Comparison of ENCODE assay signal across 19 mouse cellular contexts in the genomic region with DNA sequence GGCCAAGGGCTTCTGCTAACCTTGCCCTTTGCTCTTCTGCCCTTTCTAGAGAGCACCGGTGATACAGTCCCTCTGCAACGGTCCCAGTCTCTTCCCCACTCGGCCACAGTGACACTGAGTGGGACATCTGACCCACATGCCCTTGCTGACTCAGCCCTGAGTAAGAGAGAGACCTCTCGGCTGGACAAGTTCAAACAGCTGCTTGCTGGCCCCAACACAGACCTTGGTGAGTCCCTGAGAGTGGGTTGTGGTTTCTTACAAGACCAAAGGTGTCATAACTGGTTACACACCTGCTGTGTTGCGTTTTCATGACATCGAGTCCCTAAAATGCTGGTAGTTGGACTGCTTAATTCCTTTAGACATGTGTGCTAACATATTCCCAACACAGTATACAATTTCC. TPM values are rescaled to one million over a fixed set of nuclear protein-coding genes. Genes with fewer than 3 reads are reported as not detected.
DNase-seq lines count a peak whose midpoint lies in the region; ATAC-seq and TF ChIP-seq lines count a peak whose summit lies in the region.
"Had no signal": no experiment of that assay in that cellular context is flagged by ENCODE, and none has a peak within 500 bp of the region (broad histone marks: within the 10 kb centered on the region; RNA-seq: fewer than 3 reads in every experiment).

No protein-coding gene starts in this region.

- no peaks in the 10 kb centered on the region for H3K36me3 ChIP-seq in midbrain, embryonic 11.5 days (ENCODE audit: control insufficient read depth, insufficient read depth, low read length)
- peaks cover 18% of the 10 kb centered on the region for H3K36me3 ChIP-seq in midbrain, embryonic 13.5 days
- peaks cover 13% of the 10 kb centered on the region for H3K36me3 ChIP-seq in myocyte (ENCODE audit: control insufficient read depth, insufficient read depth)
- H3K36me3 ChIP-seq in forebrain, embryonic 13.5 days (ENCODE audit: poor library complexity, severe bottlenecking) = peaks cover 14% of the 10 kb centered on the region
- H3K36me3 ChIP-seq: heart, embryonic 15.5 days had no signal

- no peak overlapping the region for H3ac ChIP-seq in myocyte (ENCODE audit: control insufficient read depth, insufficient read length)

- DNase-seq in adrenal gland, adult 2 months = peak; percentile 52
- DNase-seq in adrenal gland, adult 8-10 months = no peak
- peak; percentile 13 for DNase-seq in cerebellum, adult 9-10 months
- DNase-seq in cerebellum, adult 18-20 months = no peak
- peak; percentile 62 for DNase-seq in midbrain, embryonic 11.5 days (ENCODE audit: low spot score, missing footprints)

- H3K27ac ChIP-seq in midbrain, embryonic 11.5 days (ENCODE audit: low read depth, low read length) = no peak overlapping the region
- H3K27ac ChIP-seq in midbrain, embryonic 13.5 days = no peak overlapping the region
- H3K27ac ChIP-seq in forebrain, embryonic 13.5 days = no peak overlapping the region
- H3K27ac ChIP-seq: embryonic facial prominence, embryonic 10.5 days; embryonic facial prominence, embryonic 13.5 days; forebrain, embryonic 12.5 days; heart, embryonic 15.5 days; hindbrain, embryonic 10.5 days; hindbrain, embryonic 13.5 days; intestine, embryonic 15.5 days; kidney, embryonic 15.5 days had no signal

- no peak for TF ChIP-seq POLR2A in myocyte (IDR thresholded peaks at IDR 0.05; ENCODE audit: insufficient read length, low read depth)

- no peaks in the 10 kb centered on the region for H3K79me2 ChIP-seq in myocyte (ENCODE audit: control insufficient read depth, insufficient read depth)

- H3K9ac ChIP-seq in midbrain, embryonic 11.5 days (ENCODE audit: low read length) = no peak overlapping the region
- H3K9ac ChIP-seq in midbrain, embryonic 13.5 days (replicated peaks) = no peak overlapping the region
- H3K9ac ChIP-seq in forebrain, embryonic 13.5 days = no peak overlapping the region
- H3K9ac ChIP-seq: embryonic facial prominence, embryonic 13.5 days; forebrain, embryonic 12.5 days; heart, embryonic 15.5 days; hindbrain, embryonic 13.5 days; intestine, embryonic 15.5 days; kidney, embryonic 15.5 days had no signal

- 88% methylated on average over 6 of the region's 6 CpGs for WGBS in midbrain, embryonic 11.5 days
- WGBS in midbrain, embryonic 13.5 days = 91% methylated on average over 6 of the region's 6 CpGs
- 90% methylated on average over 6 of the region's 6 CpGs for WGBS in forebrain, embryonic 13.5 days

- no peaks in the 10 kb centered on the region for H3K9me3 ChIP-seq in midbrain, embryonic 11.5 days (ENCODE audit: control insufficient read depth, low read length)
- no peaks in the 10 kb centered on the region for H3K9me3 ChIP-seq in midbrain, embryonic 13.5 days
- no peaks in the 10 kb centered on the region for H3K9me3 ChIP-seq in forebrain, embryonic 13.5 days (replicated peaks)
- H3K9me3 ChIP-seq: embryonic facial prominence, embryonic 10.5 days; embryonic facial prominence, embryonic 13.5 days; forebrain, embryonic 12.5 days; G1E; heart, embryonic 15.5 days; hindbrain, embryonic 10.5 days; hindbrain, embryonic 13.5 days; intestine, embryonic 15.5 days; kidney, embryonic 15.5 days had no signal

- no peak overlapping the region for H3K4me2 ChIP-seq in midbrain, embryonic 11.5 days
- no peak overlapping the region for H3K4me2 ChIP-seq in midbrain, embryonic 13.5 days (replicated peaks)
- H3K4me2 ChIP-seq in myocyte (ENCODE audit: low read depth) = peak overlapping the region; percentile 35
- no peak overlapping the region for H3K4me2 ChIP-seq in forebrain, embryonic 13.5 days
- H3K4me2 ChIP-seq: embryonic facial prominence, embryonic 13.5 days; forebrain, embryonic 12.5 days; heart, embryonic 11.5 days; heart, embryonic 15.5 days; hindbrain, embryonic 13.5 days; intestine, embryonic 15.5 days; kidney, embryonic 15.5 days had no signal

- H3K4me3 ChIP-seq in midbrain, embryonic 11.5 days (ENCODE audit: low read depth, low read length) = no peak overlapping the region
- H3K4me3 ChIP-seq in midbrain, embryonic 13.5 days (replicated peaks) = no peak overlapping the region
- H3K4me3 ChIP-seq in myocyte = no peak overlapping the region
- H3K4me3 ChIP-seq in forebrain, embryonic 13.5 days = no peak overlapping the region
- H3K4me3 ChIP-seq: embryonic facial prominence, embryonic 10.5 days; embryonic facial prominence, embryonic 13.5 days; erythroblast, embryonic 14.5 days; forebrain, embryonic 12.5 days; heart, embryonic 15.5 days; hindbrain, embryonic 10.5 days; hindbrain, embryonic 13.5 days; intestine, embryonic 15.5 days; kidney, embryonic 15.5 days had no signal

- no peaks in the 10 kb centered on the region for H3K4me1 ChIP-seq in midbrain, embryonic 11.5 days (ENCODE audit: control insufficient read depth, insufficient read depth, low read length)
- H3K4me1 ChIP-seq in midbrain, embryonic 13.5 days (replicated peaks) = no peaks in the 10 kb centered on the region
- H3K4me1 ChIP-seq in forebrain, embryonic 13.5 days = peaks cover 6% of the 10 kb centered on the region; the same call in 1 of the 2 replicates
- H3K4me1 ChIP-seq: embryonic facial prominence, embryonic 10.5 days; embryonic facial prominence, embryonic 13.5 days; forebrain, embryonic 12.5 days; hindbrain, embryonic 13.5 days; intestine, embryonic 15.5 days; kidney, embryonic 15.5 days had no signal

- ATAC-seq in midbrain, embryonic 11.5 days (ENCODE audit: low FRiP score) = no peak
- no peak for ATAC-seq in midbrain, embryonic 13.5 days
- ATAC-seq in forebrain, embryonic 13.5 days = no peak
- ATAC-seq: intestine, embryonic 15.5 days had no signal

- H3K27me3 ChIP-seq in midbrain, embryonic 11.5 days (ENCODE audit: control insufficient read depth, insufficient read depth, low read length) = no peaks in the 10 kb centered on the region
- H3K27me3 ChIP-seq in midbrain, embryonic 13.5 days = no peaks in the 10 kb centered on the region
- no peaks in the 10 kb centered on the region for H3K27me3 ChIP-seq in myocyte (ENCODE audit: control insufficient read depth, insufficient read depth, insufficient read length)
- H3K27me3 ChIP-seq in forebrain, embryonic 13.5 days = no peaks in the 10 kb centered on the region
- H3K27me3 ChIP-seq: embryonic facial prominence, embryonic 13.5 days; forebrain, embryonic 12.5 days; heart, embryonic 15.5 days; hindbrain, embryonic 13.5 days; intestine, embryonic 15.5 days; kidney, embryonic 15.5 days had no signal

TF ChIP-seq in myocyte, 11 proteins besides CTCF, POLR2A, EP300 and RAD21:
- TF ChIP-seq CEBPB (IDR thresholded peaks at IDR 0.05; ENCODE audit: insufficient read depth, poor library complexity, severe bottlenecking) (no peak), E2F4 (IDR thresholded peaks at IDR 0.05; ENCODE audit: insufficient read depth) (no peak), MYOD1 (IDR thresholded peaks at IDR 0.05; ENCODE audit: control insufficient read depth in 1 of 3, insufficient read length in 2 of 3, low read depth in 2 of 3) (peak; percentile 40 to 90 (median 79)), MYOG (IDR thresholded peaks at IDR 0.05; ENCODE audit: control insufficient read depth in 1 of 3, insufficient read depth in 1 of 3, insufficient read length in 2 of 3, low read depth in 2 of 3) (peak in 1 of 3 experiments; percentile 78), TCF3 (IDR thresholded peaks at IDR 0.05; ENCODE audit: insufficient read length, low read depth) (no peak), REST (IDR thresholded peaks at IDR 0.05; ENCODE audit: insufficient read depth, insufficient read length) (no peak), POLR2AphosphoS2 (IDR thresholded peaks at IDR 0.05; ENCODE audit: insufficient read length, low read depth) (no peak), SRF (IDR thresholded peaks at IDR 0.05; ENCODE audit: control insufficient read depth, insufficient read length, low read depth) (no peak), MAX (IDR thresholded peaks at IDR 0.05; ENCODE audit: low read depth) (no peak), TCF12 (IDR thresholded peaks at IDR 0.05; ENCODE audit: insufficient read depth, poor library complexity, severe bottlenecking) (peak; percentile 41), USF1 (IDR thresholded peaks at IDR 0.05; ENCODE audit: low read depth) (no peak)

RNA-seq across cellular contexts. Expression of gene Tbc1d22a, which starts 24.8 kb away (rescaled TPM):
- total RNA-seq in adrenal gland, adult 2 months (2021) = 10 to 100 TPM; 34.5 to 37.7 TPM
- polyA plus RNA-seq in adrenal gland, adult 2 months (2012; rRNA removed) = 38.7 and 44.4 TPM in 2 replicates
- total RNA-seq in adrenal gland, adult 8-10 months (2022) = 10 to 100 TPM; 36.6 to 49.1 (median 43.4) TPM
- 6.7 and 8.1 TPM in 2 replicates for polyA plus RNA-seq in midbrain, embryonic 11.5 days (2014; fragmentation: Nextera tagmentation; extraction: Ambion mirVana)
- polyA plus RNA-seq in midbrain, embryonic 13.5 days (2015; fragmentation: Nextera tagmentation; extraction: Ambion mirVana) = 13.4 and 13.6 TPM in 2 replicates
- polyA plus RNA-seq in myocyte (2012; fragmentation: generic; extraction: Trizol) = 30.5 TPM
- polyA plus RNA-seq in forebrain, embryonic 13.5 days (2015; fragmentation: Nextera tagmentation; extraction: Ambion mirVana) = 10.1 and 10.7 TPM in 2 replicates

RNA-seq across cellular contexts. Expression of gene Cerk, which starts 53.1 kb away (rescaled TPM):
- 10 to 100 TPM; 34.5 to 41.1 TPM for total RNA-seq in adrenal gland, adult 2 months (2021)
- polyA plus RNA-seq in adrenal gland, adult 2 months (2012; rRNA removed) = 33.7 and 39.6 TPM in 2 replicates
- total RNA-seq in adrenal gland, adult 8-10 months (2022) = 10 to 100 TPM; 33.3 to 53.8 (median 43.4) TPM
- polyA plus RNA-seq in midbrain, embryonic 11.5 days (2014; fragmentation: Nextera tagmentation; extraction: Ambion mirVana) = 17.3 and 19.9 TPM in 2 replicates
- 20.6 and 22.3 TPM in 2 replicates for polyA plus RNA-seq in midbrain, embryonic 13.5 days (2015; fragmentation: Nextera tagmentation; extraction: Ambion mirVana)
- polyA plus RNA-seq in myocyte (2012; fragmentation: generic; extraction: Trizol) = 13.8 TPM
- 19.0 and 20.0 TPM in 2 replicates for polyA plus RNA-seq in forebrain, embryonic 13.5 days (2015; fragmentation: Nextera tagmentation; extraction: Ambion mirVana)

Comparison
In these comparisons a context has a peak if more than half of its experiments do, and no peak if none do; other contexts are left out.
1. DNase-seq: peak in adrenal gland, adult 2 months (single experiment), cerebellum, adult 9-10 months (single experiment) and midbrain, embryonic 11.5 days (single experiment); none in adrenal gland, adult 8-10 months (single experiment) and cerebellum, adult 18-20 months (0 of 2).